Mouse (Mus musculus) ES-E14 (cell line): ENCODE measurements around the gene Tmem132b. TPM values are rescaled to one million over a fixed set of nuclear protein-coding genes. Genes with fewer than 3 reads are reported as not detected.

ENCODE experiments used
- DNase-seq: peaks from one replicate; pipeline ENCODE4 v3.0.0-alpha.2; 2013; ENCODE audit warnings: low read depth, low spot score
- H3K27ac ChIP-seq: 2 replicates; pipeline ENCODE4 v1.5.1; 2012; ENCODE audit warnings: low read depth, mild to moderate bottlenecking, low read length, moderate library complexity, mixed read lengths; ENCODE audit not compliant: poor library complexity, insufficient read depth, severe bottlenecking
- H3K36me3 ChIP-seq: 2 replicates; pipeline ENCODE4 v1.6.1; 2012; ENCODE audit warnings: mild to moderate bottlenecking, low read length, moderate library complexity, mixed read lengths; ENCODE audit not compliant: control insufficient read depth, poor library complexity, insufficient read depth, severe bottlenecking
- H3K4me1 ChIP-seq, 2 experiments: fragments of 150-350 bp in 1 of 2; sonication (generic) in 1 of 2; 2 replicates each; pipeline ENCODE4 v1.6.1; 2012; ENCODE audit warnings: low read length in 2 of 2, mild to moderate bottlenecking in 1 of 2, mixed read lengths in 1 of 2; ENCODE audit not compliant: control insufficient read depth in 2 of 2, insufficient read depth in 2 of 2, poor library complexity in 1 of 2
- H3K4me3 ChIP-seq, 2 experiments: fragments of 150-350 bp in 1 of 2; sonication (generic) in 1 of 2; 2 replicates each; pipeline ENCODE4 v1.5.1; 2012; ENCODE audit warnings: low read length in 2 of 2, low read depth in 1 of 2, mild to moderate bottlenecking in 1 of 2, mixed read lengths in 1 of 2; ENCODE audit not compliant: insufficient read depth in 1 of 2, poor library complexity in 1 of 2, severe bottlenecking in 1 of 2
- H3K9ac ChIP-seq: 2 replicates; pipeline ENCODE4 v1.6.1; 2012; ENCODE audit warnings: low read depth, mild to moderate bottlenecking, low read length, mixed read lengths; ENCODE audit not compliant: poor library complexity, insufficient read depth, severe bottlenecking
- H3K9me3 ChIP-seq: fragments of 150-350 bp; sonication (generic); 2 replicates; pipeline ENCODE4 v1.6.1; 2012; ENCODE audit warnings: low read depth, mild to moderate bottlenecking, low read length; ENCODE audit not compliant: control insufficient read depth, insufficient read depth
- CHD2 ChIP-seq: IDR thresholded peaks from 2 replicates; pipeline ENCODE4 v1.6.1; 2014; ENCODE audit warnings: mild to moderate bottlenecking, low read depth, low read length, inconsistent platforms
- HCFC1 ChIP-seq: IDR thresholded peaks from 2 replicates; pipeline ENCODE4 v1.6.1; 2012; ENCODE audit warnings: low read length, inconsistent platforms, borderline replicate concordance; ENCODE audit not compliant: insufficient read depth
- MAFK ChIP-seq: IDR thresholded peaks from 2 replicates; pipeline ENCODE4 v1.6.1; 2014; ENCODE audit warnings: mild to moderate bottlenecking, low read depth, low read length, inconsistent platforms; ENCODE audit not compliant: insufficient read depth
- ZC3H11A ChIP-seq: IDR thresholded peaks from 2 replicates; pipeline ENCODE4 v1.6.1; 2012; ENCODE audit warnings: low read depth, mild to moderate bottlenecking, inconsistent platforms, low read length, borderline replicate concordance
- ZNF384 ChIP-seq: IDR thresholded peaks from 2 replicates; pipeline ENCODE4 v1.6.1; 2012; ENCODE audit warnings: low read depth, low read length, inconsistent platforms
- in situ Hi-C, 2 experiments: fragments of 600-800 bp; cut with MboI; formaldehyde crosslinking; loops; one replicate each; pipeline ENCODE4 v1.15.1; 2025; ENCODE audit warnings: low sequenced_read_pairs in 2 of 2, inconsistent platforms in 1 of 2; ENCODE audit not compliant: unreplicated experiment in 2 of 2
- total RNA-seq: library from RNA; depleted of rRNA; stranded (reverse); fragments of 300-350 nt; gene quantifications from 2 replicates; pipeline ENCODE4 v1.2.3, GENCODE M21; 2012

Tmem132b gene
- total RNA-seq, 1 experiment, result 0.13 TPM

- H3K4me3 ChIP-seq, result no peak overlapping the region
- no peak for DNase-seq
- in situ Hi-C loops, result no loop called here
- no peaks in the 10 kb centered on the region for H3K4me1 ChIP-seq
- H3K9ac ChIP-seq, result no peak overlapping the region
- no peak overlapping the region for H3K27ac ChIP-seq
- no peak for TF ChIP-seq ZC3H11A
- TF ChIP-seq MAFK, result no peak
- TF ChIP-seq CHD2, result no peak
- no peak for TF ChIP-seq HCFC1
- TF ChIP-seq ZNF384, result no peak
- no peaks in the 10 kb centered on the region for H3K36me3 ChIP-seq
- no peaks in the 10 kb centered on the region for H3K9me3 ChIP-seq
Measured at GRCm38 (mm10) chr5:125728521-125728920, 196.9 kb downstream of the Tmem132b start.

- DNase-seq, result peak; percentile 16
- no peaks in the 10 kb centered on the region for H3K4me1 ChIP-seq
- no peak overlapping the region for H3K27ac ChIP-seq
- H3K36me3 ChIP-seq, result no peaks in the 10 kb centered on the region
- in situ Hi-C loops, result no loop called here
- no peak overlapping the region for H3K4me3 ChIP-seq
- TF ChIP-seq ZC3H11A (no peak), ZNF384 (no peak), CHD2 (no peak)
- H3K9ac ChIP-seq, result no peak overlapping the region
- no peaks in the 10 kb centered on the region for H3K9me3 ChIP-seq
Measured at GRCm38 (mm10) chr5:125733806-125734205, 202.2 kb downstream of the Tmem132b start.

- no peak overlapping the region for H3K4me3 ChIP-seq
- no peak overlapping the region for H3K27ac ChIP-seq
- H3K4me1 ChIP-seq, result no peaks in the 10 kb centered on the region
- in situ Hi-C loops, result no loop called here
- no peak for DNase-seq
- H3K9ac ChIP-seq, result no peak overlapping the region
- H3K9me3 ChIP-seq, result no peaks in the 10 kb centered on the region
- H3K36me3 ChIP-seq, result no peaks in the 10 kb centered on the region
- TF ChIP-seq CHD2, result no peak
- no peak for TF ChIP-seq HCFC1
- no peak for TF ChIP-seq ZNF384
- TF ChIP-seq MAFK, result no peak
- no peak for TF ChIP-seq ZC3H11A
Measured at GRCm38 (mm10) chr5:125737105-125737504, 205.5 kb downstream of the Tmem132b start.

GRCm38 (mm10) chr5:125743503-125743902, 211.9 kb downstream of the Tmem132b start:
- TF ChIP-seq CHD2 (no peak), MAFK (peak; percentile 45; the same call in 1 of the 2 replicates)
- in situ Hi-C loops, result no loop called here
- Histone ChIP-seq H3K36me3 (no peaks in the 10 kb centered on the region), H3K27ac (no peak overlapping the region), H3K9me3 (no peaks in the 10 kb centered on the region), H3K4me1 (no peaks in the 10 kb centered on the region), H3K9ac (no peak overlapping the region), H3K4me3 (no peak overlapping the region)
- no peak for DNase-seq

GRCm38 (mm10) chr5:125745727-125746126, 214.2 kb downstream of the Tmem132b start:
- Histone ChIP-seq H3K4me1 (no peaks in the 10 kb centered on the region), H3K27ac (no peak overlapping the region), H3K36me3 (no peaks in the 10 kb centered on the region), H3K4me3 (no peak overlapping the region), H3K9ac (no peak overlapping the region), H3K9me3 (no peaks in the 10 kb centered on the region)
- TF ChIP-seq ZC3H11A, result peak; percentile 23; the same call in 1 of the 2 replicates
- no peak for TF ChIP-seq ZNF384
- in situ Hi-C loops, result no loop called here
- peak; percentile 77 for DNase-seq
